Mouse (Mus musculus): ENCODE data around the gene Stx18.

- TF ChIP-seq CTCF (IDR thresholded peaks at IDR 0.05; ENCODE audit: low read depth) (no peak), EP300 (optimal IDR thresholded peaks at IDR 0.05) (no peak)
Measured at GRCm38 (mm10) chr5:38080472-38080871, 41.9 kb downstream of the Stx18 start.
